Mouse (Mus musculus) heart, embryonic 11.5 days (tissue): ENCODE results near the gene Tnfsf9. TPM values are rescaled to one million over a fixed set of nuclear protein-coding genes. Genes with fewer than 3 reads are reported as not detected.
A peak's percentile ranks its signal among the peaks of the same experiment; 100 is the strongest.

Experiments
- ATAC-seq: fragments of 200-750 bp; cut with Nextera tagmentation; replicated peaks from 2 replicates; pipeline ENCODE4 v1.8.0; 2017; ENCODE audit warnings: moderate library complexity; ENCODE audit not compliant: insufficient number of reproducible peaks, low FRiP score, low TSS enrichment
- H3K27ac ChIP-seq: fragments of 300-500 bp; sonication (generic); 2 replicates; pipeline ENCODE4 v1.5.1; 2014; ENCODE audit warnings: mild to moderate bottlenecking, low read depth, low read length
- H3K27me3 ChIP-seq: fragments of 300-500 bp; sonication (generic); 2 replicates; pipeline ENCODE4 v1.6.1; 2014; ENCODE audit warnings: mild to moderate bottlenecking, low read length, mixed read lengths; ENCODE audit not compliant: control insufficient read depth, insufficient read depth
- H3K36me3 ChIP-seq: fragments of 300-500 bp; sonication (generic); 2 replicates; pipeline ENCODE4 v1.6.1; 2014; ENCODE audit warnings: mild to moderate bottlenecking, low read length, moderate library complexity, mixed read lengths; ENCODE audit not compliant: control insufficient read depth, insufficient read depth
- H3K4me1 ChIP-seq: fragments of 300-500 bp; sonication (generic); 2 replicates; pipeline ENCODE4 v1.6.1; 2014; ENCODE audit warnings: low read length; ENCODE audit not compliant: control insufficient read depth, insufficient read depth
- H3K4me2 ChIP-seq: fragments of 300-500 bp; sonication (generic); 2 replicates; pipeline ENCODE4 v1.6.1; 2014; ENCODE audit warnings: mild to moderate bottlenecking, moderate library complexity
- H3K4me3 ChIP-seq: fragments of 300-500 bp; sonication (generic); 2 replicates; pipeline ENCODE4 v1.5.1; 2014; ENCODE audit warnings: low read depth, low read length
- H3K9ac ChIP-seq: fragments of 300-500 bp; sonication (generic); 2 replicates; pipeline ENCODE4 v1.6.1; 2014; ENCODE audit warnings: mild to moderate bottlenecking, low read depth, low read length, moderate library complexity
- H3K9me3 ChIP-seq: fragments of 300-500 bp; sonication (generic); replicated peaks from 2 replicates; pipeline ENCODE4 v1.6.1; 2016; ENCODE audit warnings: low read length; ENCODE audit not compliant: control insufficient read depth
- WGBS: fragments of 180-500 bp; shearing (Covaris S2); extraction: QIAGEN DNeasy Blood & Tissue Kit; methylation state at CpG from one replicate; pipeline ENCODE4 v1.1.7; 2014; ENCODE audit not compliant: insufficient replicate concordance; 5-methylcytosine and 5-hydroxymethylcytosine counted together
- polyA plus RNA-seq: library from polyadenylated mRNA; unstranded; fragments of >200 nt; fragmentation: Nextera tagmentation; extraction: Ambion mirVana; gene quantifications from 2 replicates; pipeline ENCODE4 v1.2.1, GENCODE M21; 2014

Gene Tnfsf9
- polyA plus RNA-seq: 5.5 and 6.7 TPM in 2 replicates

- peak within 1 kb of the TSS; percentile 58 for H3K4me3 ChIP-seq
- no peak within 1 kb of the TSS for H3K27ac ChIP-seq
- H3K9ac ChIP-seq: peak within 1 kb of the TSS; percentile 71
- H3K9me3 ChIP-seq: no peaks in the 10 kb centered on the region
- no peaks in the 10 kb centered on the region; the same call in 1 of the 2 replicates for H3K4me1 ChIP-seq
- no peaks in the 10 kb centered on the region for H3K27me3 ChIP-seq
- peak; percentile 68 for ATAC-seq
- H3K36me3 ChIP-seq: no peaks in the 10 kb centered on the region
- peak within 1 kb of the TSS; percentile 90 for H3K4me2 ChIP-seq
- under 1% methylated on average over 54 of the region's 61 CpGs for WGBS
Measured at GRCm38 (mm10) chr17:57105181-57106034, at the start of gene Tnfsf9. Gene Tnfsf9 (plus strand): TSS chr17:57105325.

DNA sequence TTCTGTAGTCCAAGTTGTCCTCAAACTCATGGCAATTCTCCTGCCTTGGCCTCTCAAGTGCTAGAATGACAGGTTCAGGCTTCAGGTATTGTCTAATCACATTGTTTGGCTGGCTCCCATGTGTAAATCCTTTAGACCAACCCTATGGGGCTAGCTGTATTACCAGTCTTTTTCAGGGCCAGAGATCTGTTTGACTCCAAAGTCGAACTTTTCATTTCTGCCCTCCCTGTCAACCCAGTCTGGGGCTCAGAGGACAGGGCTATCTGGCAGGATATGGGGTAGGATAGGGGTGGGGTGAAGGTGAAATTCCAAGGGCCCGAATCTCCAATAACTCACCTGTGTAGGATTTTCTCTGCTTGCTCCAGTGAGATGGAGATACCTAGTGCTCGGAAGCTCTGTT, 48.9 kb upstream of the Tnfsf9 start:
- Histone ChIP-seq H3K9ac (no peak overlapping the region), H3K4me3 (no peak overlapping the region), H3K27ac (no peak overlapping the region), H3K4me1 (peaks cover 9% of the 10 kb centered on the region; the same call in 1 of the 2 replicates), H3K4me2 (no peak overlapping the region), H3K9me3 (no peaks in the 10 kb centered on the region), H3K36me3 (peaks cover 4% of the 10 kb centered on the region; the same call in 1 of the 2 replicates), H3K27me3 (peaks cover 10% of the 10 kb centered on the region)
- ATAC-seq: no peak
- WGBS: 71% methylated on average over 3 of the region's 3 CpGs

- Histone ChIP-seq H3K4me1 (peaks cover 17% of the 10 kb centered on the region), H3K9ac (peak within 1 kb of the TSS; percentile 86), H3K27ac (no peak within 1 kb of the TSS), H3K4me3 (peak within 1 kb of the TSS; percentile 81), H3K4me2 (peak within 1 kb of the TSS; percentile 91), H3K27me3 (peaks cover 32% of the 10 kb centered on the region), H3K36me3 (no peaks in the 10 kb centered on the region), H3K9me3 (no peaks in the 10 kb centered on the region)
- 0 out of 2 replicates have a peak, but pooled peaks have one; percentile 7 for ATAC-seq
- WGBS: 1% methylated on average over 19 of the region's 22 CpGs
Measured at GRCm38 (mm10) chr17:57058891-57059485, 46.1 kb upstream of the Tnfsf9 start, which contains the start of gene Crb3. Gene Crb3 (plus strand): TSS chr17:57059105.

- H3K4me3 ChIP-seq: peak within 1 kb of the TSS; percentile 81
- peak within 1 kb of the TSS; percentile 50; the same call in 1 of the 2 replicates for H3K27ac ChIP-seq
- H3K9ac ChIP-seq: peak within 1 kb of the TSS; percentile 86
- no peaks in the 10 kb centered on the region for H3K9me3 ChIP-seq
- 1% methylated on average over 35 of the region's 45 CpGs for whole genome bisulfite sequencing
- ATAC-seq: peak; percentile 62
- H3K4me2 ChIP-seq: peak within 1 kb of the TSS; percentile 91
- H3K36me3 ChIP-seq: no peaks in the 10 kb centered on the region
- H3K27me3 ChIP-seq: peaks cover 37% of the 10 kb centered on the region
- H3K4me1 ChIP-seq: peaks cover 17% of the 10 kb centered on the region
Measured at GRCm38 (mm10) chr17:57059486-57059977, 45.6 kb upstream of the Tnfsf9 start, which contains the start of gene Slc25a23. Gene Slc25a23 (minus strand): TSS chr17:57059863.

DNA sequence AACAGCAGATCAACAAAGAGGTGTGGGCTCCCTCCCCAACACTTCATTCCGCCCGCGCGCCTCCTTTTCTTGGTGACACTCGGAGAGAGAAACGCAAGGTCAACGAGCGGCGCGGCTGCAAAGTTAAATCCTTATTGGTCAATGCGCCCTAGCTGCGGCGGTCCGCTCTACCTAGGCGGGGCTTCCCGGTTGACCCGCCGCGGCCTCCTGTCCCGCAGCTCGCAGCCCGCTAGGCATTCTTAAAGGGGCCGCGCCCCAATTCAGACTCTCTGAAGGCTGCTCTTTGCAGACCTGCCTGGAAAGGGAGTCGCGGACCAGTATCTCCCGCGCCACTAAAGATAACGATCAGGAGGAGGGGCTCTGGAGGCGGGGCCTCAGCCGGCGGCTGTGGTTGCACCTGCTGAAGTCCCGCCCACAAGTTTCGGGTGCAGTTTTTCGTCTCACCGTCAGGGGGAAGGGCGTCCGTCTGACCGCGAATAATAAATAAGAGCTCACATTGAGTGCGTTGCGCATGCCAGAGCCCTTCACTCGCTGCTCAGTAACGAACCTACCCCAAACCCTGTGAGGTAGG, 44.8 kb upstream of the Tnfsf9 start:
- H3K9ac ChIP-seq: peak overlapping the region; percentile 86
- peaks cover 44% of the 10 kb centered on the region for H3K27me3 ChIP-seq

GRCm38 (mm10) chr17:57061069-57061468, 44.1 kb upstream of the Tnfsf9 start:
- Histone ChIP-seq H3K27ac (no peak overlapping the region), H3K9me3 (no peaks in the 10 kb centered on the region), H3K9ac (no peak overlapping the region), H3K4me1 (peaks cover 17% of the 10 kb centered on the region), H3K4me3 (peak overlapping the region; percentile 81; the same call in 1 of the 2 replicates), H3K4me2 (peak overlapping the region; percentile 91), H3K27me3 (peaks cover 46% of the 10 kb centered on the region), H3K36me3 (no peaks in the 10 kb centered on the region)
- no peak for ATAC-seq
- 42% methylated on average over 10 of the region's 10 CpGs for WGBS

More for the DNA sequence above, 44.8 kb upstream of the Tnfsf9 start:
- peak overlapping the region; percentile 81 for H3K4me3 ChIP-seq
- no peaks in the 10 kb centered on the region for H3K36me3 ChIP-seq
- no peaks in the 10 kb centered on the region for H3K9me3 ChIP-seq
- under 1% methylated on average over 44 of the region's 44 CpGs for WGBS
- H3K4me2 ChIP-seq: peak overlapping the region; percentile 91
- peaks cover 17% of the 10 kb centered on the region for H3K4me1 ChIP-seq
- H3K27ac ChIP-seq: peak overlapping the region; percentile 50; the same call in 1 of the 2 replicates
- ATAC-seq: peak; percentile 81

- Histone ChIP-seq H3K9ac (no peak overlapping the region), H3K27ac (no peak overlapping the region), H3K36me3 (no peaks in the 10 kb centered on the region), H3K27me3 (peaks cover 55% of the 10 kb centered on the region), H3K4me1 (peaks cover 17% of the 10 kb centered on the region), H3K4me2 (peak overlapping the region; percentile 57), H3K9me3 (no peaks in the 10 kb centered on the region), H3K4me3 (peak overlapping the region; percentile 31)
- ATAC-seq: no peak
- 2% methylated on average over 39 of the region's 39 CpGs for WGBS
Measured at GRCm38 (mm10) chr17:57062011-57062521, 43.1 kb upstream of the Tnfsf9 start.

- H3K27ac ChIP-seq: no peak overlapping the region
- H3K9me3 ChIP-seq: no peaks in the 10 kb centered on the region
- ATAC-seq: no peak
- no peaks in the 10 kb centered on the region for H3K36me3 ChIP-seq
- no peak overlapping the region for H3K9ac ChIP-seq
- H3K4me1 ChIP-seq: peaks cover 17% of the 10 kb centered on the region
- WGBS: 1% methylated on average over 22 of the region's 22 CpGs
- peak overlapping the region; percentile 57 for H3K4me2 ChIP-seq
- H3K27me3 ChIP-seq: peaks cover 60% of the 10 kb centered on the region
- H3K4me3 ChIP-seq: peak overlapping the region; percentile 31
Measured at GRCm38 (mm10) chr17:57062548-57062947, 42.6 kb upstream of the Tnfsf9 start.
